Mouse (Mus musculus) heart, embryonic 15.5 days (tissue): ENCODE results near the gene Tmem245. TPM values are rescaled to one million over a fixed set of nuclear protein-coding genes. Genes with fewer than 3 reads are reported as not detected.

Source experiments
- ATAC-seq: fragments of 200-750 bp; cut with Nextera tagmentation; replicated peaks from 2 replicates; pipeline ENCODE4 v1.8.0; 2017; ENCODE audit warnings: low read depth, moderate TSS enrichment; ENCODE audit not compliant: insufficient number of reproducible peaks, insufficient read depth, low FRiP score
- H3K27ac ChIP-seq: fragments of 300-500 bp; sonication (generic); 2 replicates; pipeline ENCODE4 v1.5.1; 2015; ENCODE audit warnings: mild to moderate bottlenecking, inconsistent platforms
- H3K27me3 ChIP-seq: fragments of 300-500 bp; sonication (generic); 2 replicates; pipeline ENCODE4 v1.6.1; 2015; ENCODE audit warnings: inconsistent platforms
- H3K36me3 ChIP-seq: fragments of 300-500 bp; sonication (generic); 2 replicates; pipeline ENCODE4 v1.6.1; 2015; ENCODE audit warnings: mild to moderate bottlenecking, inconsistent platforms
- H3K4me1 ChIP-seq: fragments of 300-500 bp; sonication (generic); replicated peaks from 2 replicates; pipeline ENCODE4 v1.6.1; 2015; ENCODE audit warnings: inconsistent platforms
- H3K4me2 ChIP-seq: fragments of 300-500 bp; sonication (generic); 2 replicates; pipeline ENCODE4 v1.6.1; 2015; ENCODE audit warnings: inconsistent platforms, mild to moderate bottlenecking, moderate library complexity
- H3K4me3 ChIP-seq: fragments of 300-500 bp; sonication (generic); 2 replicates; pipeline ENCODE4 v1.5.1; 2015; ENCODE audit warnings: mild to moderate bottlenecking, inconsistent platforms
- H3K9ac ChIP-seq: fragments of 300-500 bp; sonication (generic); 2 replicates; pipeline ENCODE4 v1.6.1; 2015; ENCODE audit warnings: mild to moderate bottlenecking, inconsistent platforms
- H3K9me3 ChIP-seq: fragments of 300-500 bp; sonication (generic); replicated peaks from 2 replicates; pipeline ENCODE4 v1.6.1; 2016; ENCODE audit warnings: inconsistent platforms
- WGBS: fragments of 180-500 bp; shearing (Covaris S2); methylation state at CpG from one replicate; pipeline ENCODE4 v1.1.7; 2015; ENCODE audit warnings: mixed read lengths; 5-methylcytosine and 5-hydroxymethylcytosine counted together
- polyA plus RNA-seq: library from polyadenylated mRNA; unstranded; fragments of >200 nt; fragmentation: Nextera tagmentation; extraction: Ambion mirVana; gene quantifications from 2 replicates; pipeline ENCODE4 v1.2.1, GENCODE M21; 2015

Gene Tmem245
- polyA plus RNA-seq, 1 experiment from 2014 or later: 19.0 TPM

- Histone ChIP-seq H3K36me3 (no peaks in the 10 kb centered on the region), H3K27ac (peak overlapping the region; percentile 93)
- whole genome bisulfite sequencing: 0% methylated on average over 49 of the region's 49 CpGs
Measured at GRCm38 (mm10) chr4:56864417-56865001, 82.7 kb downstream of the Tmem245 start.

GRCm38 (mm10) chr4:56864016-56864415 lies 83.2 kb downstream of the Tmem245 start:
- peaks cover 18% of the 10 kb centered on the region for H3K4me1 ChIP-seq
- H3K36me3 ChIP-seq: no peaks in the 10 kb centered on the region
- peak overlapping the region; percentile 90 for H3K4me3 ChIP-seq
- 37% methylated on average over 4 of the region's 4 CpGs for WGBS
- peak overlapping the region; percentile 95 for H3K4me2 ChIP-seq
- ATAC-seq: no peak
- peak overlapping the region; percentile 93 for H3K27ac ChIP-seq
- H3K9me3 ChIP-seq: no peaks in the 10 kb centered on the region
- H3K27me3 ChIP-seq: no peaks in the 10 kb centered on the region
- H3K9ac ChIP-seq: peak overlapping the region; percentile 88

More at GRCm38 (mm10) chr4:56864417-56865001, 82.7 kb downstream of the Tmem245 start:
- peak overlapping the region; percentile 95 for H3K4me2 ChIP-seq
- peak overlapping the region; percentile 88 for H3K9ac ChIP-seq
- H3K9me3 ChIP-seq: no peaks in the 10 kb centered on the region
- H3K27me3 ChIP-seq: no peaks in the 10 kb centered on the region
- peak overlapping the region; percentile 90 for H3K4me3 ChIP-seq
- H3K4me1 ChIP-seq: peaks cover 22% of the 10 kb centered on the region
- peak; percentile 55 for ATAC-seq

GRCm38 (mm10) chr4:56861551-56861950 lies 85.7 kb downstream of the Tmem245 start:
- no peak overlapping the region for H3K4me3 ChIP-seq
- WGBS: 79% methylated on average over 4 of the region's 4 CpGs
- no peak for ATAC-seq

GRCm38 (mm10) chr4:56858733-56859132 lies 88.5 kb downstream of the Tmem245 start:
- Histone ChIP-seq H3K36me3 (no peaks in the 10 kb centered on the region), H3K4me2 (no peak overlapping the region), H3K4me1 (peaks cover 6% of the 10 kb centered on the region), H3K9ac (no peak overlapping the region), H3K9me3 (no peaks in the 10 kb centered on the region), H3K27ac (no peak overlapping the region), H3K27me3 (no peaks in the 10 kb centered on the region), H3K4me3 (no peak overlapping the region)
- WGBS: 61% methylated on average over 9 of the region's 9 CpGs
- no peak for ATAC-seq

More at GRCm38 (mm10) chr4:56861551-56861950, 85.7 kb downstream of the Tmem245 start:
- H3K9ac ChIP-seq: no peak overlapping the region
- H3K9me3 ChIP-seq: no peaks in the 10 kb centered on the region
- H3K27ac ChIP-seq: no peak overlapping the region
- H3K4me2 ChIP-seq: no peak overlapping the region
- H3K27me3 ChIP-seq: no peaks in the 10 kb centered on the region
- no peaks in the 10 kb centered on the region for H3K36me3 ChIP-seq
- peaks cover 14% of the 10 kb centered on the region for H3K4me1 ChIP-seq

- Histone ChIP-seq H3K4me1 (no peaks in the 10 kb centered on the region; the same call in none of the 2 replicates), H3K36me3 (no peaks in the 10 kb centered on the region)
Measured at GRCm38 (mm10) chr4:56856371-56856949, 90.8 kb downstream of the Tmem245 start.

GRCm38 (mm10) chr4:56855935-56856334 lies 91.3 kb downstream of the Tmem245 start:
- H3K9me3 ChIP-seq: no peaks in the 10 kb centered on the region
- peaks cover 1% of the 10 kb centered on the region for H3K4me1 ChIP-seq
- H3K27me3 ChIP-seq: no peaks in the 10 kb centered on the region
- no peak overlapping the region for H3K27ac ChIP-seq
- no peak overlapping the region for H3K4me2 ChIP-seq
- WGBS: 89% methylated on average over 5 of the region's 5 CpGs
- no peaks in the 10 kb centered on the region for H3K36me3 ChIP-seq
- H3K4me3 ChIP-seq: no peak overlapping the region
- ATAC-seq: no peak
- H3K9ac ChIP-seq: no peak overlapping the region

More at GRCm38 (mm10) chr4:56856371-56856949, 90.8 kb downstream of the Tmem245 start:
- no peaks in the 10 kb centered on the region for H3K9me3 ChIP-seq
- no peak overlapping the region for H3K27ac ChIP-seq
- no peak overlapping the region for H3K4me2 ChIP-seq
- H3K4me3 ChIP-seq: no peak overlapping the region
- no peaks in the 10 kb centered on the region for H3K27me3 ChIP-seq
- WGBS: 85% methylated on average over 8 of the region's 8 CpGs
- H3K9ac ChIP-seq: no peak overlapping the region
- no peak for ATAC-seq

- Histone ChIP-seq H3K4me2 (peak overlapping the region; percentile 8), H3K27ac (peak overlapping the region; percentile 55), H3K9me3 (no peaks in the 10 kb centered on the region), H3K4me1 (peaks cover 6% of the 10 kb centered on the region), H3K4me3 (no peak overlapping the region), H3K27me3 (no peaks in the 10 kb centered on the region), H3K9ac (no peak overlapping the region), H3K36me3 (no peaks in the 10 kb centered on the region)
- ATAC-seq: peak; percentile 70
- WGBS: 17% methylated on average over 6 of the region's 6 CpGs
Measured at GRCm38 (mm10) chr4:56850724-56851123, 96.5 kb downstream of the Tmem245 start.

GRCm38 (mm10) chr4:56848044-56848443 lies 99.2 kb downstream of the Tmem245 start:
- H3K4me3 ChIP-seq: no peak overlapping the region
- no peak overlapping the region for H3K27ac ChIP-seq
- no peak for ATAC-seq
- peaks cover 15% of the 10 kb centered on the region for H3K36me3 ChIP-seq
- no peaks in the 10 kb centered on the region for H3K27me3 ChIP-seq
- H3K4me1 ChIP-seq: peaks cover 6% of the 10 kb centered on the region
- H3K9ac ChIP-seq: no peak overlapping the region
- H3K9me3 ChIP-seq: no peaks in the 10 kb centered on the region
- 82% methylated on average over 6 of the region's 6 CpGs for WGBS
- H3K4me2 ChIP-seq: no peak overlapping the region

GRCm38 (mm10) chr4:56847400-56847799 lies 99.8 kb downstream of the Tmem245 start:
- Histone ChIP-seq H3K27me3 (no peaks in the 10 kb centered on the region), H3K27ac (no peak overlapping the region), H3K4me1 (peaks cover 6% of the 10 kb centered on the region), H3K9me3 (no peaks in the 10 kb centered on the region), H3K4me2 (no peak overlapping the region), H3K9ac (no peak overlapping the region), H3K4me3 (no peak overlapping the region), H3K36me3 (peaks cover 15% of the 10 kb centered on the region)
- 88% methylated on average over 3 of the region's 3 CpGs for WGBS
- ATAC-seq: no peak

GRCm38 (mm10) chr4:56845896-56846533 lies 101.2 kb downstream of the Tmem245 start:
- H3K9me3 ChIP-seq: no peaks in the 10 kb centered on the region

GRCm38 (mm10) chr4:56844911-56845310 lies 102.3 kb downstream of the Tmem245 start:
- WGBS: 91% methylated on average over 4 of the region's 4 CpGs
- ATAC-seq: no peak
- H3K9ac ChIP-seq: no peak overlapping the region
- H3K36me3 ChIP-seq: peaks cover 15% of the 10 kb centered on the region
- no peak overlapping the region for H3K27ac ChIP-seq
- no peak overlapping the region for H3K4me3 ChIP-seq
- no peaks in the 10 kb centered on the region for H3K4me1 ChIP-seq
- no peaks in the 10 kb centered on the region for H3K27me3 ChIP-seq
- H3K4me2 ChIP-seq: no peak overlapping the region
- no peaks in the 10 kb centered on the region for H3K9me3 ChIP-seq

More at GRCm38 (mm10) chr4:56845896-56846533, 101.2 kb downstream of the Tmem245 start:
- Histone ChIP-seq H3K9ac (no peak overlapping the region), H3K36me3 (peaks cover 15% of the 10 kb centered on the region), H3K27ac (no peak overlapping the region), H3K27me3 (no peaks in the 10 kb centered on the region), H3K4me3 (no peak overlapping the region), H3K4me2 (no peak overlapping the region), H3K4me1 (peaks cover 6% of the 10 kb centered on the region)
- WGBS: 62% methylated on average over 12 of the region's 12 CpGs
- ATAC-seq: no peak
